Mouse (Mus musculus) neural tube, embryonic 13.5 days (tissue): ENCODE measurements around the gene March6. TPM values are rescaled to one million over a fixed set of nuclear protein-coding genes. Genes with fewer than 3 reads are reported as not detected.
A peak's percentile ranks its signal among the peaks of the same experiment; 100 is the strongest.

Source experiments
- ATAC-seq: fragments of 200-750 bp; cut with Nextera tagmentation; 2 replicates; pipeline ENCODE4 v1.8.0; 2017; ENCODE audit warnings: low read depth, mild to moderate bottlenecking, moderate TSS enrichment, moderate library complexity
- H3K27ac ChIP-seq: fragments of 300-500 bp; sonication (generic); replicated peaks from 2 replicates; pipeline ENCODE4 v1.5.1; 2015; ENCODE audit warnings: moderate library complexity, mild to moderate bottlenecking, inconsistent platforms
- H3K27me3 ChIP-seq: fragments of 300-500 bp; sonication (generic); 2 replicates; pipeline ENCODE4 v1.6.1; 2015; ENCODE audit warnings: mild to moderate bottlenecking, inconsistent platforms
- H3K36me3 ChIP-seq: fragments of 300-500 bp; sonication (generic); 2 replicates; pipeline ENCODE4 v1.6.1; 2015; ENCODE audit warnings: mild to moderate bottlenecking, inconsistent platforms
- H3K4me1 ChIP-seq: fragments of 300-500 bp; sonication (generic); replicated peaks from 2 replicates; pipeline ENCODE4 v1.6.1; 2015; ENCODE audit warnings: inconsistent platforms
- H3K4me2 ChIP-seq: fragments of 300-500 bp; sonication (generic); 2 replicates; pipeline ENCODE4 v1.6.1; 2015; ENCODE audit warnings: inconsistent platforms, mild to moderate bottlenecking, moderate library complexity
- H3K4me3 ChIP-seq: fragments of 300-500 bp; sonication (generic); 2 replicates; pipeline ENCODE4 v1.5.1; 2015; ENCODE audit warnings: mild to moderate bottlenecking, inconsistent platforms
- H3K9ac ChIP-seq: fragments of 300-500 bp; sonication (generic); 2 replicates; pipeline ENCODE4 v1.6.1; 2015; ENCODE audit warnings: moderate library complexity, mild to moderate bottlenecking, inconsistent platforms
- H3K9me3 ChIP-seq: fragments of 300-500 bp; sonication (generic); 2 replicates; pipeline ENCODE4 v1.6.1; 2016; ENCODE audit warnings: inconsistent platforms
- WGBS: fragments of 180-500 bp; shearing (Covaris S2); methylation state at CpG from one replicate; pipeline ENCODE4 v1.1.7; 2015; 5-methylcytosine and 5-hydroxymethylcytosine counted together
- polyA plus RNA-seq: library from polyadenylated mRNA; unstranded; fragments of >200 nt; fragmentation: Nextera tagmentation; extraction: Ambion mirVana; gene quantifications from 2 replicates; pipeline ENCODE4 v1.2.1, GENCODE M21; 2015

Gene March6
- polyA plus RNA-seq, 1 experiment from 2014 or later, result 58.2 TPM

GRCm38 (mm10) chr15:31529811-31530658 lies 818 bp downstream of the March6 start:
- WGBS, result under 1% methylated on average over 47 of the region's 56 CpGs
- peaks cover 7% of the 10 kb centered on the region; the same call in 1 of the 2 replicates for H3K36me3 ChIP-seq
- peaks cover 28% of the 10 kb centered on the region for H3K4me1 ChIP-seq
- H3K27me3 ChIP-seq, result no peaks in the 10 kb centered on the region
- peak overlapping the region; percentile 91 for H3K4me3 ChIP-seq
- no peaks in the 10 kb centered on the region; the same call in 1 of the 2 replicates for H3K9me3 ChIP-seq
- ATAC-seq, result peak; percentile 55
- H3K9ac ChIP-seq, result peak overlapping the region; percentile 97
- peak overlapping the region; percentile 99 for H3K27ac ChIP-seq
- H3K4me2 ChIP-seq, result peak overlapping the region; percentile 76

DNA sequence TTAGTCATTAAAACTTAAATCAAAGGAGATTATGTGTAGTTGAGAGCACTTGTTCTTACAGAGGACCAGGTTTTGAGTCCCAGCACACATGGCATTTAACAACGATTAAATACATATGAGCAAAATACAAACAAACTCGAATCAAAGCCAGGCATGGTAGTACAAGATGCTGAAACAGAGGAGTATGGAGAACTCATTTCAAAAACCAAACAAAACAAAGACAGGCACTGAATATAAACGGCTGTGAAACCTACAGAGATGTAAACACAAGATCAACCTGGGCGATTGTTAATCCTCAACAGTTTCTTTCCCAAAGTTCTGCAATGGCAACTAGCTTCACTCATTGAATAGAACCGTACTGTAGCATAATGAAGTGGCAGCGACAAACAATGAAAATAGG lies 1.8 kb downstream of the March6 start:
- peak overlapping the region; percentile 91 for H3K4me3 ChIP-seq
- H3K9me3 ChIP-seq, result no peaks in the 10 kb centered on the region; the same call in 1 of the 2 replicates
- H3K36me3 ChIP-seq, result peaks cover 7% of the 10 kb centered on the region; the same call in 1 of the 2 replicates
- H3K9ac ChIP-seq, result peak overlapping the region; percentile 97
- no peak for ATAC-seq
- 38% methylated on average over 6 of the region's 6 CpGs for WGBS
- H3K27me3 ChIP-seq, result no peaks in the 10 kb centered on the region
- H3K4me1 ChIP-seq, result peaks cover 32% of the 10 kb centered on the region
- H3K27ac ChIP-seq, result no peak overlapping the region
- H3K4me2 ChIP-seq, result peak overlapping the region; percentile 76

DNA sequence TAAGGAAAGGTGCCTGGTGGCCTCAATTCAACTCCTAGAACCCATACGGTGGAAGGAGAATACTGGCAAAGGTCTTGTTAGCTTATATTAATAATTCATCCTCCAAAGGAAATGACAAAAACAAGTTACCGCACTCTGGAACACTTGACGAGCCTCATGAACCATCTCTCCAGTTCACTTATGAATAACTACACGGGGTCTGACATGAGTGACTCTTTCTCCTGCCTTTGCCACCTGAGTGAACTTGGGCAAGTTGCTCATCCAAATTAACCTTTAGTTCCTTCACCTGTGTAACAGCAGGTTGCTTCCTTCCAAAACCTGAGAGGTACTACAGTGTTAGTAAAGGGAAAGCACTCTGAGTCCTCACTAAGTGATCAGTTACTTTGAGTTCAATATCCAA lies 2.4 kb downstream of the March6 start:
- H3K4me2 ChIP-seq, result peak overlapping the region; percentile 76
- H3K9me3 ChIP-seq, result no peaks in the 10 kb centered on the region; the same call in 1 of the 2 replicates
- 95% methylated on average over 4 of the region's 4 CpGs for WGBS
- ATAC-seq, result no peak
- H3K9ac ChIP-seq, result no peak overlapping the region
- H3K27ac ChIP-seq, result no peak overlapping the region
- H3K27me3 ChIP-seq, result no peaks in the 10 kb centered on the region
- H3K4me1 ChIP-seq, result peaks cover 38% of the 10 kb centered on the region
- H3K36me3 ChIP-seq, result peaks cover 7% of the 10 kb centered on the region; the same call in 1 of the 2 replicates
- peak overlapping the region; percentile 91; the same call in 1 of the 2 replicates for H3K4me3 ChIP-seq

- Histone ChIP-seq H3K4me3 (no peak overlapping the region), H3K9ac (no peak overlapping the region), H3K9me3 (no peaks in the 10 kb centered on the region; the same call in 1 of the 2 replicates), H3K27me3 (no peaks in the 10 kb centered on the region), H3K4me2 (no peak overlapping the region), H3K4me1 (peaks cover 34% of the 10 kb centered on the region), H3K27ac (no peak overlapping the region), H3K36me3 (peaks cover 7% of the 10 kb centered on the region; the same call in 1 of the 2 replicates)
- no peak for ATAC-seq
- WGBS, result 89% methylated on average over 1 of the region's 1 CpGs
Measured at GRCm38 (mm10) chr15:31526463-31526862, 4.4 kb downstream of the March6 start.

DNA sequence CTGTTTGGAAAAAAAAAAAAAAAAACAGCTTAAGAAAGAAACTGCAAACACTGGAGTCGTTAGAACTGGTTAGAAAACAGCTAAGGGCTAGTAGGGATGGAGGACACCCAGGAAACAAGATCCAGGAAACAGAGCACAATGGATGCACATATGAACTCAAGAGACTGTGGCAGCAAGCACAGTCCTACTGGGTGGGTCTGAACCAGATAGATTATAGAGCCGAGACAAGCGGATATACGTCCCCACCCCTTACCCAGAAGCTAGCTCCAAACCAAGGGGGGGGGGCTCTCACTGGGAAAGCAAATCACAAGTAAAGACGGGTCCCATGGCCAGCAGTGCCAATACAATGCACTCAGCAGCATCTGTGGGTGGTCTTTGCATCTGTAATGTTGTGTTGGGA lies 11.9 kb downstream of the March6 start:
- H3K9me3 ChIP-seq, result no peaks in the 10 kb centered on the region
- no peak overlapping the region for H3K4me3 ChIP-seq
- 77% methylated on average over 5 of the region's 5 CpGs for WGBS
- peaks cover 8% of the 10 kb centered on the region; the same call in 1 of the 2 replicates for H3K4me1 ChIP-seq
- H3K36me3 ChIP-seq, result no peaks in the 10 kb centered on the region
- H3K27me3 ChIP-seq, result no peaks in the 10 kb centered on the region
- no peak overlapping the region for H3K27ac ChIP-seq
- no peak overlapping the region for H3K4me2 ChIP-seq
- H3K9ac ChIP-seq, result no peak overlapping the region
- no peak for ATAC-seq

DNA sequence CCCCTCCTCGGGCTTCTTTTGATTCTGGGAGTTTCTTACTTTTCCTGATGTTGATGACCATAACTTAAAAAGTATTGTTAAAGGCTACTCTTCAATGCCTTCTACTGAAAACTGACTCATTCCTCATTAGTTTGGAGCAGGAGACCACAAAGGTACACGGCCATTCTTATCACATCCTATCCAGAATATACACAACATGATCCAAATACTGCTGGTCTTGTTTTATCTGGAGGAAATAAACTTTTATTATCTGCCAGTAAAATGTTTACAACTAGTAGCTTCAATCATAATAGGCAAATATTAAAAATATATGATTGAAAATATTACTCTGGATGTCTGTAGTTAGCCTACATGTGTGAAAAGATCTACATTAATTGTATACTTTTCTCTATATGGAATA lies 12.5 kb downstream of the March6 start:
- no peak overlapping the region for H3K4me2 ChIP-seq
- 0 out of 2 replicates have a peak, but pooled peaks cover 3% of the 10 kb centered on the region for H3K4me1 ChIP-seq
- no peaks in the 10 kb centered on the region for H3K27me3 ChIP-seq
- ATAC-seq, result no peak
- no peak overlapping the region for H3K4me3 ChIP-seq
- H3K27ac ChIP-seq, result no peak overlapping the region
- H3K9me3 ChIP-seq, result no peaks in the 10 kb centered on the region
- no peak overlapping the region for H3K9ac ChIP-seq
- no peaks in the 10 kb centered on the region for H3K36me3 ChIP-seq
- WGBS, result 88% methylated on average over 2 of the region's 2 CpGs

GRCm38 (mm10) chr15:31517186-31517585 lies 13.7 kb downstream of the March6 start:
- H3K27ac ChIP-seq, result no peak overlapping the region
- ATAC-seq, result no peak
- H3K36me3 ChIP-seq, result no peaks in the 10 kb centered on the region
- no peak overlapping the region for H3K4me3 ChIP-seq
- WGBS, result 86% methylated on average over 1 of the region's 1 CpGs
- H3K27me3 ChIP-seq, result no peaks in the 10 kb centered on the region
- no peak overlapping the region for H3K9ac ChIP-seq
- no peaks in the 10 kb centered on the region for H3K4me1 ChIP-seq
- no peak overlapping the region for H3K4me2 ChIP-seq
- no peaks in the 10 kb centered on the region for H3K9me3 ChIP-seq

DNA sequence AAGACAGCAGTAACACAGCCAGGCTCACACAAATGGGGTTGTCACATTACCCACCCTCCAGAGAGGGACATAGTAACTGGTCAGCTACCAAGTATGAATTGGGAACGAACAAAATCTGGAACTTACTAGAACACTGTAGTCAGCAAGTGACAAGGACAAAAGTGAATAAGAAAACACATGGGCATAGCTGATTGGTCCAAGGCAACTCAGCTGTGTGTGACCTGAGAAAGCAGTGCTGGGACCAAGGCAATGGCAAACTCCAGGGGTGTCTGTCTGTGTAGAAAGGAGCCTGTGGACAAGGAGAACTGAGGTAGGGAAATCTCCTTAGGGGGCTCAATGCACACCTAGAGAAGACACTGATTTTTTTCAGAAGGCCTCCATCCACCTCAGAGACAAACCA lies 19.1 kb downstream of the March6 start:
- no peak overlapping the region for H3K9ac ChIP-seq

DNA sequence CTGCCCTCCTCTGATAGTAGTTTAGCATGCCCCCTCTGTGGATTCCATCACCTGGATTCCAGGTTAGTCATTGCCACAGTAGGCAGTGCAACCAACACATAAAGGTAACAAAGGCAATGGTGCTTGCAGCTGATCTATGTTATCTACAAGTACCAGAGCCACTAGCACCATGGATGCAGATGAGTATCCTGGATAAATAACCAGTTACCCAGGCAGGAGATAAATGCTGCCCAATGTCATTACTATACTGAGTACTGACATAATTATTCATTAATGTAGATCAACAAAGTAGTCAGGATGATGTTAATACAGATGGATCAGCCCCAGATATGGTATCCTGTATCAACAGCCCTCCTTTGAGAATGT lies 19.5 kb downstream of the March6 start:
- Histone ChIP-seq H3K36me3 (no peaks in the 10 kb centered on the region), H3K4me3 (no peak overlapping the region), H3K27ac (no peak overlapping the region), H3K4me2 (no peak overlapping the region), H3K9me3 (no peaks in the 10 kb centered on the region), H3K27me3 (no peaks in the 10 kb centered on the region), H3K4me1 (peaks cover 19% of the 10 kb centered on the region), H3K9ac (no peak overlapping the region)
- no peak for ATAC-seq

More for the DNA sequence above, 19.1 kb downstream of the March6 start:
- 79% methylated on average over 1 of the region's 1 CpGs for WGBS
- Histone ChIP-seq H3K27ac (no peak overlapping the region), H3K4me2 (no peak overlapping the region), H3K27me3 (no peaks in the 10 kb centered on the region), H3K4me3 (no peak overlapping the region), H3K36me3 (no peaks in the 10 kb centered on the region), H3K4me1 (peaks cover 19% of the 10 kb centered on the region), H3K9me3 (no peaks in the 10 kb centered on the region)
- peak; percentile 15; the same call in 1 of the 2 replicates for ATAC-seq

DNA sequence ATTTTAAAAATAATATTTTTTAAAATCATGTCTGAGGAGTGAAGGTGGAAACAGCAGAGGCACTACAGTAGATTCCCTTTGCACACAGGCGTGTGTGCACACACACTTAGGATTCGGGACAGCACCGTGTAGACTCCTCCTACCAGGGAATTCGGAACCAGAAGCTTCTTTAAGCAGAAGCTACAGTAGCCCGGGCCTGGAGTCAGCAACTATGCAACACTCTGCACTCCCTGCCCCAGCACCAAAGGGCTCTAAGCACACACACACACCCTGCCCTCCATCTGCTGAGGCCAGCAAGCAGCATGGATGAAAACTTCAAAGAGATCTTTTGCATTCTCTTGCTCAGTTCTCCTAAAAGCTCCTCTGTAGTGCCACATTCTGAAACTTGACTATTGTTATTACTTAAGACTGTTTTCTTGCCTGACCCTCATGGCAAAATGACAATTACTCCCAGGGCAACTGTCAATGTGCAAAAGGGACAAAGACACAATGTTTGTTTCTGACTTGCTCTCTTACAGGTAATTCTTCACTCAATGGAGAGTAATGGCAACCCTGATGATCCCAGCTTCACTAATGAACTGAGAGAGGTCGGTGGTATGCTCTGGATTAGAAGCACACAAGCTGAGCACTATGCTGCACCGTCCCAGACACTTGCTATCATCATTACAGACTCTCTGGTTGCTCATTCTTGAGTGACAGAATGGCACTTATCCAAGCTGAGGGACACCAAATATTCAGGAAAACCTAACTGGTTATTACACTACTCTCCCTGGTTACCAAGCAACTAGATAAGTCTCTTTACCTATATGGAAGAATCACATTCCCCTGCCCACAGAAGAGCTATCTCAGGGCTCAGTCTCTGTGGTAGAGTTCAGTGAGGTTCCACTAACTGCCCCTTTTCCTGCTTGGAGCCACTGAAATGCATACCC lies 20.1 kb downstream of the March6 start:
- H3K9ac ChIP-seq, result no peak overlapping the region
- peak; percentile 32; the same call in 1 of the 2 replicates for ATAC-seq
- peaks cover 4% of the 10 kb centered on the region; the same call in 1 of the 2 replicates for H3K36me3 ChIP-seq
- no peak overlapping the region for H3K4me2 ChIP-seq
- peaks cover 19% of the 10 kb centered on the region for H3K4me1 ChIP-seq
- H3K4me3 ChIP-seq, result no peak overlapping the region
- no peaks in the 10 kb centered on the region for H3K9me3 ChIP-seq
- 71% methylated on average over 7 of the region's 7 CpGs for whole genome bisulfite sequencing
- no peak overlapping the region for H3K27ac ChIP-seq
- H3K27me3 ChIP-seq, result no peaks in the 10 kb centered on the region

GRCm38 (mm10) chr15:31505082-31505481 lies 25.8 kb downstream of the March6 start:
- Histone ChIP-seq H3K36me3 (peaks cover 27% of the 10 kb centered on the region), H3K27ac (no peak overlapping the region), H3K4me1 (no peaks in the 10 kb centered on the region), H3K4me3 (no peak overlapping the region), H3K9ac (no peak overlapping the region), H3K27me3 (no peaks in the 10 kb centered on the region), H3K4me2 (no peak overlapping the region), H3K9me3 (no peaks in the 10 kb centered on the region)
- ATAC-seq, result no peak
- 86% methylated on average over 2 of the region's 2 CpGs for WGBS

DNA sequence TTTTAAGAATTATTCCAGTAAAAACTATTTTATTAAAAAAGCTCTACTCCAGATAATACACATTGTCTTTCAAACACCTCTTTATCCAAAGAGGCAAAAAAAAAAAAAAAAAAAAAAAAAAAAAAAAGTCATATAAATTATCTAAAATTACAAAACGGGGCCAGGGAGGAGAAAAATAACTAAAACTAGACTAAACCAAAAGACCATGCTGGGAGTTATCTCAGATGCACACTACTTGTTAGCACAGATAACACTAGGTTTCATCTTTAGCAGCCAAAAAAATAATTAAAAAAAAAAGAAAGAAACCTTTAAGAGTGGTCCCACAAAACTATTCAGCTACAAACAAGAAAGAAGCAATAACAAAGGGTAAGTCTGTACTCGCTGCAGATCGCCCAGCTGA lies 27.4 kb downstream of the March6 start:
- ATAC-seq, result no peak
- no peak overlapping the region for H3K27ac ChIP-seq
- no peak overlapping the region for H3K4me3 ChIP-seq
- peaks cover 35% of the 10 kb centered on the region for H3K36me3 ChIP-seq
- no peak overlapping the region for H3K4me2 ChIP-seq
- no peaks in the 10 kb centered on the region for H3K9me3 ChIP-seq
- WGBS, result 88% methylated on average over 3 of the region's 3 CpGs
- no peak overlapping the region for H3K9ac ChIP-seq
- no peaks in the 10 kb centered on the region for H3K27me3 ChIP-seq
- no peaks in the 10 kb centered on the region for H3K4me1 ChIP-seq
